Mouse (Mus musculus): Measurements from ENCODE around the gene Lsamp.

DNA sequence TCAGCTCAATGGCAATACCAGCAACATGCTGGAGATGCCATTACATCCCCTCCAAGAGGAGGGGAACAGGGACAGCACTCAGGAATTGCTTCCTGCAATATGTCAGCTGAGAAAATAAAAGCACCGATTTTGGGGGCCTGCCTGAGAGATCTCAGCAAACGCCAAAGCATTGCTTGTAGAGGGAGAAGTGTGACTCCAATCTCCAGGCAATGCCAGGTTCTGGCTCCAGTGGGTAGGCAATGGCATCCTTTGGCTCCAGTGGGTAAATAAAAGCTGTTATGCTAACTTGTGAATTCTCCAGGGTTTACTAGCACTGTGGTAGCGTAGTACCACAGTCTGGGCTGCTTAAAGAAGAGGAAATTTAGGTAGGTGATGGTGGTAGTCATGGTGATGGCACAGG lies 2031.3 kb downstream of the Lsamp start:
- TF ChIP-seq CTCF (IDR thresholded peaks at IDR 0.05; ENCODE audit: control insufficient read depth, insufficient read depth, insufficient replicate concordance, low read depth, low read length) (no peak), POLR2A (IDR thresholded peaks at IDR 0.05; ENCODE audit: control insufficient read depth, low read depth, low read length) (no peak)
